Mouse (Mus musculus): ENCODE results near the gene Fzd9.

Fzd9 gene

DNA sequence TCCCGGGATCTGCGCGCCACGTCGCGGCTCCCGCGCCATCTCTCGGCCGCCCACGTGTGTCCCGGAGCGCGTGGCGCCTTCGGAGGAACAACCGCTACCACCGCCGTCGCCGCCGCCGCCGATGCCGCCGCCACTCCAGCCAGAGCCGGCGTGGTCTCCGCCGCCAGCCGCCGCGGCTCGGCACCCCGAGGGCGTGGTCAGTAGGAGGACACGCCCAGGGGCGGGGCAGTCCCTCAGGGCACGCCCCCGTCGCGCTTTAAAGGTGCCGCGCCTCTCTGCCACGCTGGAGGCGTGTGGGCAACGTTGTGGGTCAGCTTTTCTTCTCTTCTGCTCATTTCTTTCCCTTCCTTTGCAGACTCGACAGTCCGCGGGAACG, at the start of gene Fzd9:
TSS of gene Fzd9 (minus strand) at position 152 of the 376 bp plus-strand sequence.
- DNase-seq, result peak; percentile 89

DNA sequence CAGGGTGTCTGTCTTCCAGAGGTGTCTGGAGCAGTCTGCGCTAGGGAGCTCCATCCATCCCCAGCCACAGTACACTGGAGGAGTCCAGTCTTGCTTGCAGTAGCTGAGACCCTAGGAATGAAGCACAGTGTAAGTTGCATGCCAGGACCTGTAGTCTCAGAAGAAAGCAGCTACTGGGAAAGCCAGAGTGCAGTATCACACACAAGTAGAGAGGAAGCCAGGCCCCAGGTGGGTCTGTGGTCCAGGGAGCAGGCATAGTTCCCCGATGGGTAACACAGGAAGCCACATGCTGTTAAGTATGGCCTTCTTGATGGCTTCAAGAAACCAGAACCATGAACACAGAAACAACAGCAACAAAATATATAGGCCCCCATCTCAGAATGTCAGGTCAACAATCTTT, 41.0 kb upstream of the Fzd9 start:
- DNase-seq, result no peak

DNA sequence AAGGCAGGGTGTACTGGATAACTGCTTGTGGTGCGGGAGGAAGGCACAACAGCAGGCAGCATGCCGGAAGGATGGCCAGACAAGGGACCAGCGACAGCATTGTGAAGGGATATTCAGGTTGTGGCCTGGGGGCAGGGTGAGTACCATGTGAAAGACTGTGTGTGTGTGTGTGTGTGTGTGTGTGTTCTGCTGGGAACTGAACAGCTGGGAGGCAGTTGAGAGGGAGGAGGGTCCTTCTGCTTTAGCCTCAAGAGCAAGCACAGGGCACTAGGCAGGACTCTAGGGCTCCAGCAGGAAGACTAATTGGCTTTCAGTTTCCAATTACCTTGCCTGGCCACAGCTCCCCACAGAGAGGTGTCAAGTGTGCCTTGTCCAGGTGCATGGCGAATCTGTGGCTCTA, 40.2 kb upstream of the Fzd9 start:
- peak; percentile 68 for DNase-seq

DNA sequence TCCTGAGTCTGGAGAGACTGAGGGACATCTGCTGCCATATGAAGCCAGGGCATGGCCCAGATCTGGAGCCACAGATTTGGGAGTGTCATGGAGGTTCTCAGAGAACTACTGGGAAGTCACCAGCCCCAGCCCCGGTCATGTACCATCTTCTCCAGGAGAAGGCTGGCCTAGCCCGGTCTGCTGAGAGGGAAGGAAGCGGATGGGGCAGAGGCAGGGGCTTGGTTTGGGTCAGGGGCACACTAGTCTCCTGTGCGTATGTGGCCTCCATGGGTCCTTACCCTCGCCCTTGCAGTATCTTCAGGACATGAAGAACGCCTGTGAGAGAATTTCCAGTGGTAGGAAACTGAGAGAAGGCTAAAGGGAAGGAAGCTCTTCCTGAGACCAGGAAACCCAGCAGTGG, 39.7 kb upstream of the Fzd9 start:
- DNase-seq, result no peak

DNA sequence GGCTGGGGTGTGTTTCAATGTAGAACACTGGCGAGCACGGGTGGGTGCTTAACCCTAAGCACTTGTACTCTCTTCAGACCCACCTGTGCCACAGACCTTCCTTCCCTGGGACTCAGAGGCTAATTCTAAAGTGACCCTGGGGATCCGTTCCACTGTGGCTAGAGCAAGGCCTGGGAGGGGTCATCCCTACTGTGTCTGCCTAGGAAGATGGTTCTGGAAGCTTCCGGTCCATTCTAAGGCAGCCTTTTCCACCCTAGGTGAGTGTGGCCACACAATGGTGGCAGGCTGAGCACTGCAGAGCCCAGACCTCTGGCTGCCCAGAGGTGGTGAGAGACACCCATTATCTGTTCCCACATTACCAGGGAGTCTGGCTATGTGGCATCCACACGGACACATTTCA, 35.9 kb upstream of the Fzd9 start:
- no peak for DNase-seq

DNA sequence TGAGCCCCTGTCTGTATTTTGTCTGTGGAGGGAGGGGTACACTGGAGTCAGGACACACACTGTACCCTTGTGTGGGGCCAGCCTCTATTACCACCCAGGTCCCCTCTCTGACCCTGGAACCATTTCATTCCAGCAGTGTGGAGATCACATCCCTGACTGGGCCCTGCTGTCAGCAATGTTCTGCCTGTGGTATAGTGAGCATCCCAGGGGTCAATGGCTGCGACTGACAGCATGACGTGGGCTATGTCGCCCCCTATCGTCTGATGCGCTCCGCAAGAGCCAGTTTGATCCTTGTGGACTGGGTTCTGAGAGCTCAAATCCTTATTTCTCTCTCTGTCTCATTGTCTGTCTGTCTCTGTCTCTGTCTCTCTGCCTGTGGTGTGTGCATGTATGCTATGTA, 35.2 kb upstream of the Fzd9 start:
- DNase-seq, result peak; percentile 86

DNA sequence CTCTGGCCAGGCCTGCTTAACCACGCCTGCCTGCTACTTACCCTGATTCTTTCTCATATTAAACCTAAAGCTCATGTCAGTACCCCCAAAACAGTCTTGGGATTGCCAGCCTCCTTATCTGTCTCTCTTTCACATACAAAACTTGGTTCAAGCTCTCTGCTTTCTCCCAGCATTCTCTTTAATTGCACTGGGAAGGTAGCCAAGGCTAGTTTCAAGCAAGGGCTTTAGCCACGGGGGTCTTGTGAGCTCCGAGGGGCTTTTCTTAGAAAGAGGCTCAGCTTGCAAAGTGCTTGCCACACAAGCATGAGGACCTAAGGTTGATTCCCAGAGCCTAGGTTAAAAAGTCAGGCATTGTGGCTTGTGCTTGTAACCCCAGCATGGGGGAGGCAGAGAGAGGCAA, 34.2 kb upstream of the Fzd9 start:
- no peak for DNase-seq

DNA sequence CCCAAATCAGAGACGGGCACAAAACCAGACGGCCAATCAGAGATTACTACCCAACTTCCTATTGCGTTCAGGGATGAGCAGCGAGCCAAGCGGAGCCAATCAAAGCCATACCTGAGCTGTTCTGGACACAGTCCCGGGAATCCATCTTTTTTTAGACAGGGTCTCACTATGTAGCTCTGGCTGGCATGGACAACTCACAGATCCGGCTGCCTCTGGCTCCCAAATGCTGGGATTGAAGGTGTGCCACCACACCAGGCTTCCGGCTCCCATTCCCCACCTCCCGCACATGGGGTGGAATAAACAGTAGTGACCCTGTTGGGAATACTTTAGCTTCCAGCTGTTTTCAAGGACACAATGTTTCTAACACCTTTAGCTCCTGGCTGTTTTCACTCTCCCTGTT, 29.2 kb upstream of the Fzd9 start:
- no peak for DNase-seq

DNA sequence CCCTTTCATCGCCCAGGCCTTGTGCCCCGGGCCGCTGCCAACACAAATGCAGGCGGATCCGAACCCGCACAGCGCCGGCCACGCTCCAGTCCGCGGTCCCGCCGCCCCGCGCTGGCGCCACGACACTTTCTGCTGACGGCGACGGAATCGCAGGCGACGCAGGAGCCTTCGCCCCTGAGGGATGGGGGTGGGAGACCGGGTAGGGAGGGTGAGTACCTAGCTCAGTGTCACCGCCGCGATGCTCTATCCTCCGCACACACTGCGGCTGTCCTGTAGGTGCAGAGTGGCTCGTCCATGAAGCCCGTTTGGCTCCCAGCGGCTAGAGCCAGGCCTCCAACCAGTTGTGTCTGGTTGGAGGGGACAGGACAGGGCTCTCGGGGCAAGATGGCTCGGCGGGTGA, 25.6 kb upstream of the Fzd9 start:
- DNase-seq, result peak; percentile 52

DNA sequence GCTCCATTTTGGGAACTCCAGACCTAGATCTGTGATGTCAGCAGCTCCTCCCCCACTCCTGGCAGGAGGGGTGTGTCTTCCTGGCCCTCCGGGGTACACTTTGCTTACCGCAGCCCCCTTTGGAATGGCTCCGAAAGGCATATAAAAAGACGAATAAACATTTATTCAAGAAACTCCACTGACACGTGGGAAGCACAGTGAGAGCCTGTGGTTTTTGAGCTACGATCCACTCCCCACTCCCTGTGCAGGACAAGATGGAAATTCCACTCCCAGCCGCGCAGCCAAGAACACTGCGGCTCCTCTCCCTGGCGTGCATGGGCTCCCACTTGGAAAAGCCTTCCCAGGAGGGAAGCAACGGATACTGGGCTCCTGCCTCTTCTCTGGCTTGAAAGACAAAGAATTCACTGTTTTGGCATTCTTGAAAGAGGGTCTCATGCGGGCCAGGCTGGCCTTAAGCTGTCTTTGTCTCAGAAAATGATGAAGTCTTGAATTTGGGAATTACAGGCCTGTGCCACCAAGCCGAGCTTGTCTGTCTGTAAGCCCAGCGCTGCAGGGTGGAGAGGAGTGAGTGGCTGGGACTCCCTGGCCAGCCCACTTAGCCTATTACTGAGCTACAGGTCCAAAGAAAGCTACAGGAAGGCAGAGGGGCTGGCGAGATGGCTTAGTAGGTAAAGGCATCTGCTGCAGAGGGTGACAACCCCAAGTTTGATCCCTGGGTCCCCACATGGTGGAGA, 23.8 kb upstream of the Fzd9 start:
- peak; percentile 34 for DNase-seq

DNA sequence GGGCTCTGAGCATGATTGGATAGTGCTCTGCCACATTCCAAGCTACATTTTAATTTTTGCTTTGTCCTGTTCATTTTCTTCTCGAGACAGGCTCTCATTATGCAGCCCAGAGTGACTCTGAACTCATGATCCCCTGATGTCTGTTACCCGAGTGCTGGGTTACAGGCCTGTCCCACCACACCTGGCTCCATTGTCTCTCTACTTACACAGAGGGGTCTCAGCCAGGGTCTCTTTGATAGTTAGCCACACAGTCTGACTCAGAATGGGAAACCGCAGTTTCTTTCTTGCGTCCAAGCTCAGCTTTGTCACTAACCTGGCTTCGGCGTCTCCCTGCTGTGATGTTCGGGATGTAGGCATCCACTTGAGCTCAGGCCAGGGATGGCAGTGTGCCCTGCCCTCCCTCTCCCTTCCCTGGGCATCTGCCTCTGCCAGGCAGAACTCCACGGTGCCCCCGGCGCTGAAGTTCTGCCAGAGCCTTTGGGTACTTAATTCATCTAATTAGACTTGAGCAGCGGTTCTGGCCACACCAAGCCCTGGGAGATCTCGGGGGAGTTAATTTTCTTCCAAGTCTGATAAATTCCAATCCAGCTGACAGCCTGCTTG, 20.6 kb upstream of the Fzd9 start:
- DNase-seq, result peak; percentile 19

DNA sequence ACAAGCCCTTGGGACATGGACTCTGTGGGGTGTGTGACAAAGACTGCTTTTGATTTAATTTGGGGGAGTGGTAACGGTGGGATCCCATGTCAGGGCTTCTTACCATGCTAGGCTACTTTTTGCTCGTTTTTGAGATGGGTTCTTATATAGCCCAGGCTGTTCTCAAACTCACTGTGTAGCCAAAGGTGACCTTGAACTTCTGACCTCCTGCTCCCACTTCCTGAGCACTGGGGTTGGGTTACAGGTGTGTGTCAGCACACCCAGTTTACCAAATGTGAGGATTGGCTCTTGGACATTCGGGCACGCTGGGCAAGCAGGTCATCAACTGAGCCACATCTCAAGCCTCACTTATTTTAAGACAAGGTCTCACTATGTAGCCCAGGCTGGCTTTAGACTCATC, 19.3 kb upstream of the Fzd9 start:
- no peak for DNase-seq

DNA sequence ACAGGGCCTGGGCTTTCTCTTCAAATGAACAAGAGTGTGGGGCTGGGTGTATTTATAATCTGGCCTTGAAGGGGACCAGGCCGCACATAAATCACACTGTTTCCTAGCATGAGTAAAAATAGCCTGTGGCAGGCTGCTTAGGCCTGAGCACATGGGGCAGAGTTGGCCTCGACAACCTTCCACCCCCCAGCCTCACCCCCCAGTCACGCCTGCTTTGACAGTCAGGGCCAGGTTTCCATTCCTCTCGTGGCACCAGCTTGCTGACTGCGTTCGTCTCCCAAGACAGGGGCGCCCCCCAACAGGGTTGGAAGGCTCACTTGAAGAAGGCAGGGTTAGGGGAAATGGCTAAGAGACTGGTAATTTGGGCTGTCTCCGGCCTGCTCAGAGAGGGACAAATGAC, 18.4 kb upstream of the Fzd9 start:
- no peak for DNase-seq

DNA sequence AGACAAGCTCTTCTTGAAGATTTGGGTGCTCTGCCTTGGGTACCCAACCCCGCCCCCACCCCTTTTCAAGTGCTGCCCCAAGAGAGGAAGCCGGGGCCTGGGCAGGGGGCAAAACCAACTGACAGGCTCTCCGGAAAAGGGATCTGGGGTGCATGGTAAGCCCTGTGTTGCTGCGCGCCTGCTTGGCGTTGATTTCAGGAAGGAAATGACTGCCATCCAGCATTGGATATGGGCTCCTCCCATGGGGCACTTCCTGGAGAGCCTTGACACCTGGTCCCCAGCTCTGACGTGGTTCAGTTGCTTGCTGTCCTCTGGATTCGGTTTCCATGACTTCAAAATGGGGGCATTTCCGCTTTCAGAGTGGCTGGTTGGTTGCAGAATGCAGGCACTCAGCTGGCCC, 13.5 kb upstream of the Fzd9 start:
- DNase-seq, result peak; percentile 49

DNA sequence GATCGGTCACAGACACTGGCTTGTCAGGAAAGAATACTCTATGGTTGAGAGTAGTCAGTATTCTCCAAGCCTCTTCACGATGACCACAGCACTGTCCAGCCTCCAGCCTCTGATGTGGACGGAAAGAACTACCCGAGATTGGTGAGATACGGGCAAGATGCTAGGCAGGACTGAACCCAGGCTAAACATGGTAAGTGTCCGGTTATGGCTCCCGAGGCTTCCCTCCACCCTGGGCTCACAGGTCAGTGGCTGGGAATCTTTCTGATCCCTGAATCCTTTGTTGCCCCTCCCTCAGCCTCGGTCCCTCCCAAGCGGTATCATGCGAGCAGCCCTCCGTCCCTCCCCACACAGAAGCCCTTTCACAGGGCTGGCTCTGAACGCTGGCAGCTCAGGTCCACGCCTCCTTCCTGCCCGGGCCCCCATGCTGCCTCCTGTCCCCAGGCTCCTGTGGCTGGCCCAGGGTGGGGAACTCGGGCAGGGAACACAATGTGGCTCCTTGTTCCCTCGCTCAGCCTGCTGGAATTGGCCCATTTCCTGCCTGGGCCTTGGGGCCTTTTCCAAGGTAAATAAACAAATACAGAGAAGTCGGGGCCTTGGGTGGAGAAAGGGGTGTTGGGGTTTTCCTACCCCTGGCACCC, 13.0 kb upstream of the Fzd9 start:
- DNase-seq, result peak; percentile 81

DNA sequence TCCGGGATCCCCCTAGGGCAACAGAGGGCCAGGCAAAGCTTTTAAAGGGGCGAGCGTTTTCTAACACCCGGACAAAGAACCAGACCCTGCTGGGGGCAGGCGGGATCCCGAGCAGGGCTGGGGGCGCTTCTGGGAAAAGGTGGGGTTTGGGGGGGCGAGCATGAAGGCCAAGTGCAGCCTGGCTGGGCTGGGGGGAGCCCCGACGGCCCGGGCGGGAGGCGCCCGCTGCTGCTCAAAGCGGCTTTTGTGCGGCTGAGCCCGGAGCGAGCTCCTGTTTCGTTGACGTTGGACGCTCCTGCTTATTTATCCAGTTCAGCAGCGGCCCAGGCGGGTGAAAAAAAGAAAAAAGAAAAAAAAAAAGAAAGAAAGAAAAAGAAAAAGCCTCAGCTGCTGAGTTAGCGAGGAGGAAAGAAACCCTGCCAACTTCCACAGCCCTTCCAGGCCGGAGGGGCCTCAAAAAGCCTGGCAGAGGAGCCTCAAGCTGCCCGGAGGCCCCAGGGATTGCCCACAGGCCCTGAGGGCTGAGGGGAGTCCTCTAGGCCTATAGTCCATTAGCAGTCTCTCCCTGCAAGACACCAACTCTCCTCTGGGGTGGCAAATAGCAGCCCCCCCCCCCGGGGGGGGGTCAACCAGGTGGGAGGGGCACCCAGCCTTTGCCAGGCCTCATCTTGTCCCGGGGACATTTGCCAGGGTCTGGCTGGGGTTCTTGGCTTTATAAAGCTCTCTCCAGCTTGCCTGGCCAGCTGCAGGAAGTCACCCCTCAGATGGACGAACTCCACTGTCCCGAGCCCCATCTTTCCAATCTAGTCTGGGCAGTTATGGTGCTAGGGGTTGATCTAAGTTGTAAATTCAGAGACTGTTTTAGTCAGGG, 7.5 kb upstream of the Fzd9 start:
- DNase-seq, result peak; percentile 55

DNA sequence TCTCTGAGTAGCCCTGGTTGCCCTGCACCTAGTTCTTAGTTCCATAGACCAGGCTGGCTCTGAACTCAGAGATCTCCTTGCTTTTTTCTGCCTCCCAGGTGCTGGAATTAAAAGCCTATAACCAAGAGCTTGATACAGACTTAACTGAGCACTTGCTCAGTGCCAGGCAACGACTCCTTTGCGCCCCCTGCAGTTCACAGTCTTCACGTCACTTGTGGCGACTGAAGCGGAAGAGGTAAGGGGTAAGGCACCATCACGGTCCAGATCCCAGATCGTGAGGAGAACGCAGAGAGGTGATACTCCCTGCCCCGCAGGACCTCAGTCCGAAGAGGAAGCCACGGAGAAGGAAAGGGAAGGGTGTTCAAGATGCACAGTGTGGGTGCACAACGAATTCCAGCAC, 6.5 kb upstream of the Fzd9 start:
- DNase-seq, result peak; percentile 32

DNA sequence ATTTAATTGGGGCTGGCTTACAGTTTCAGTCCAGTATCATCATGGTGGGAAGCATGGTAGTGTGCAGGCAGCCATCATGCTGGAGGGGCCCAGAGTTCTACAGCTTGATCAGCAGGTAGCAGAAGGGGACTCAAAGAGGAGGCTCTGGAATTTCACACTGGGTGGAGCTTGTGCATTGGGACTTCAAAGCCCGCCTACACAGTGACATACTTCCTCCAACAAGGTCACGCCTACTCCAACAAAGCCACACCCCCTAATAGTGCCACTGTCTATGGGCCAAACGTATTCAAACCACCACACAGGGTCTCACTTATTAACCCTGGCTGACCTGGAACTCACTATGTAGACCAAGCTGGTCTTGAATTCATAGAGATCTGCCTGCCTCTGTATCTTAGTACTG, 5.1 kb upstream of the Fzd9 start:
- no peak for DNase-seq

DNA sequence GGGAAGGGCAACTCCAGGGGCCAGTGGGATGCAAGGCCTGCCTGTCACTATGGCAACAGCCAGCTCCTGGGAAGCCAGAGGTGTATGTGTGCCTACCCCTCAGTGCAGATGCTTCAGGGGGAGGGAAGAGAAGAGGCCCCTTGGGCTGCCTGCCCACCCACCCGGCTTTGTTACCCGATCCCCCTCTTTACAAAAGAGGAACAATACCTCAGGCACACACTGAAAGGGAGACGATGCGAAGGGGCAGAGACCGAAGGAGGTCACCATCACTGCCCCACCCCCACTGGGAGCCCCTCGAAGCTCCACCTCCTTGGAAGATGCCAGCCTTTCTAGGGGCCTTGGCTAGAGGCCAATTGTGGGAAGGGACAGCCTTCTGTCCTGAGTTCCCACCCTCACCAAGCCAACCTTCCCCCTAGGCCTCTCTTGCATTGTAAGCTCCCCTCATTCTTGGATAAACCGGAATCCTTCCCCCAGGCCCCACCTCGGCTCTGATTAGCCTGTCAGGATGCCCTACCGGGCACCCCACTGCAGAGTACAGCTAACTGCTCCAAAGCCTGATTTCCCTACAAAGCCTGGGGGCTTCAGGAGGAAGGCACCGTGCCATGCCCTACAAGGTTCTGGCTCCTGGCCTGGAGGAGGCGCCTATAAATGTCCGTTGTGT, 2.8 kb upstream of the Fzd9 start:
- DNase-seq, result peak; percentile 95

DNA sequence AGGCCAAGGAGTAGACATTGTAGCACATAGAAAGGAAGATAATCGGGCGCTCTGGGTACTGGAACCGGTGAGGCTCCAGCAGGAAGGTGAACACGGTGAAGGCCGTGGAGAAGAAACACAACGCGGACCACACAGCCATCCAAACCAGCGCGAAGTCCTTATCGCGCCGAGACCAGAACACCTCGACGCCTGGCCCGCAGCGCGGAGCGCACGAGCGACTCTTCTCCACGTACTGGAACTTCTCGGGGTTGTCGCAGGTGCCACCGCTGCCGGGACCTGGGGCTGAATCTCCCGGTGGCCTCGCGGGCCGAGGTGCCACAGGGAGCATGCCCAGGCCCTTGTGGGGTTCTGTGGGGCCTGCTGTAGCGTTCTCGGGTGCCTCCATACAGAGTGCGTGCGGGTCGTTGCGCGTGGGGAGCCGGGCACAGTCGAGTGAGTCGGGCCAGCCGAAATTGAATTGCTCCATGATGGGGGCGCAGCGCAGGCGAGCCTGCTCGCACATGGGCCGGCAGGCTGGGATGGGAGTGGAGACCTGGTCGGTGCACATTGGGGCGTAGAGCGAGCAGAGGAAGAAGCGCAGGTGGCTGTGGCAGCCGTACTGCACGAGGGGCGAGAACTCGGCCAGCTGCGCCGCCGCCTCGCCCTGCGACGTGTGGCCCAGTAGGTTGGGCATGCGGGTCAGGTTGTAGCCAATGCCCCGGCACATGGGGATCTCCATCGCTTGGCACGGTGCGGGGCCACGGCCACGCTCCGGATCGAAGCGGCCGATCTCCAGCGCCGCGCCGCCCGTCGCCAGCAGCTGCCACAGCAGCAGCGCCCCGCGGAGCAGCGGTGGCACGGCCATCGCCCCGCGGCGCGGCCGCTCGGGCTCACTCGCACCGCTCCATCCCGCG, 598 bp downstream of the Fzd9 start:
- DNase-seq, result peak; percentile 22

DNA sequence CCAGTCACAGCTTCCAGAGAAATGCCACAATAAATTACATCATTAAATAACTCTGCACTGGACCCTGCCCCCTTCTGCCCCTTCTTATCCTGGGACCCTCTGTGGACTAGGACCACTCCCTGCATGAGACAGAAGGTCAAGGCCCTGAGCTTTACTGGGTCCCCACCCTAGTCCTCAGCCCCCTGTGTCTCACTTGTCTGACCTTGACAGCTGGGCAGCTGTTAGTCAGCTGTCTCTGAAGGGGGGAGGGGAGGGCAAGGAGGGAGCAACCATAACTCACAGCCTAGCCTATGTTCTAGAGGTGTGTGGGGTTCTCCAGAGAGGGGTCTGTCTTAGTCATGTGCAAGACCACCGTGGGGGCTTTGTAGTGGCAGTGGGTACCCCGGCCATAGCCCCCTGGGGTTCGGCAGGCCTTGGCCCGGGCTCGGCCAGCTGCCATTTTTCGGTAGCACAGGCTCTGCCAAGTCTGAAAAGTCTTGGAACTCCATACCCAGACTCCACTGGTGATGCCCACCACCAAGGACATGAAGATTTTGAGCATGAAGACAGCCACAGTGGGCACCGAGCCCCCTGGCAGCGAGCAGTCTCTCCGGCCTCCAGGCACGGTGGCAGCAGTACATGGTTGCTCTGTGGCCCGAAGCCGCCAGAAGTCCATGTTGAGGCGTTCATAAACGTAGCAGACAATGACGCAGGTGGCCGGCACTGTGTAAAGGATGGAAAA, 1.9 kb downstream of the Fzd9 start:
- peak; percentile 31 for DNase-seq

All from retina, postnatal 1 day (tissue).